Mouse (Mus musculus): ENCODE measurements around the gene Dctn5. TPM values are rescaled to one million over a fixed set of nuclear protein-coding genes. Genes with fewer than 3 reads are reported as not detected.
"Not testable (repeated sequence)": the region's sequence is repeated elsewhere in the genome, so short reads cannot be mapped to it uniquely, and the experiment has no call there.

Gene Dctn5
- polyA plus RNA-seq (2015; fragmentation: Nextera tagmentation; extraction: Ambion mirVana) = 30.5 and 33.1 TPM in 2 replicates

- Histone ChIP-seq H3K27me3 (ENCODE audit: insufficient read depth, low read length) (no peaks in the 10 kb centered on the region), H3K4me3 (ENCODE audit: low read depth, low read length) (peak within 1 kb of the TSS; percentile 75), H3K27ac (ENCODE audit: low read depth) (peak within 1 kb of the TSS; percentile 75), H3K9me3 (ENCODE audit: low read length) (no peaks in the 10 kb centered on the region), H3K4me1 (ENCODE audit: insufficient read depth) (peaks cover 7% of the 10 kb centered on the region), H3K9ac (replicated peaks) (peak within 1 kb of the TSS; percentile 84), H3K4me2 (ENCODE audit: low read depth, low read length) (peak within 1 kb of the TSS; percentile 82), H3K36me3 (replicated peaks; ENCODE audit: insufficient read depth, low read length) (peaks cover 30% of the 10 kb centered on the region)
- peak; percentile 100 for ATAC-seq
- peak; percentile 99 for DNase-seq
- WGBS (ENCODE audit: insufficient replicate concordance) = under 1% methylated on average over 54 of the region's 54 CpGs
- TF ChIP-seq CTCF (IDR thresholded peaks at IDR 0.05; ENCODE audit: low read depth) (no peak), EP300 (IDR thresholded peaks at IDR 0.05; ENCODE audit: low read depth) (no peak)
Measured at GRCm38 (mm10) chr7:122132497-122133337, at the start of gene Dctn5, which contains the start of gene Palb2. TSS of gene Dctn5 (plus strand) at chr7:122133041. TSS of gene Palb2 (minus strand) at chr7:122132985.

- Histone ChIP-seq H3K4me3 (ENCODE audit: low read depth, low read length) (no peak overlapping the region), H3K27me3 (ENCODE audit: insufficient read depth, low read length) (no peaks in the 10 kb centered on the region), H3K27ac (ENCODE audit: low read depth) (no peak overlapping the region), H3K36me3 (replicated peaks; ENCODE audit: insufficient read depth, low read length) (peaks cover 53% of the 10 kb centered on the region), H3K4me2 (ENCODE audit: low read depth, low read length) (no peak overlapping the region), H3K9ac (replicated peaks) (no peak overlapping the region), H3K4me1 (ENCODE audit: insufficient read depth) (no peaks in the 10 kb centered on the region), H3K9me3 (ENCODE audit: low read length) (no peaks in the 10 kb centered on the region)
- DNase-seq (no peak), ATAC-seq (peak; percentile 27; the same call in 1 of the 2 replicates)
- TF ChIP-seq CTCF (IDR thresholded peaks at IDR 0.05; ENCODE audit: low read depth) (no peak), EP300 (IDR thresholded peaks at IDR 0.05; ENCODE audit: low read depth) (no peak)
- 83% methylated on average over 11 of the region's 11 CpGs for WGBS (ENCODE audit: insufficient replicate concordance)
Measured at GRCm38 (mm10) chr7:122087195-122087982, 45.5 kb upstream of the Dctn5 start.

GRCm38 (mm10) chr7:122094564-122095330, 38.1 kb upstream of the Dctn5 start:
- Histone ChIP-seq H3K27me3 (ENCODE audit: insufficient read depth, low read length) (no peaks in the 10 kb centered on the region), H3K4me1 (ENCODE audit: insufficient read depth) (0 out of 2 replicates have a peak, but pooled peaks cover 2% of the 10 kb centered on the region), H3K4me2 (ENCODE audit: low read depth, low read length) (no peak overlapping the region), H3K36me3 (replicated peaks; ENCODE audit: insufficient read depth, low read length) (peaks cover 66% of the 10 kb centered on the region), H3K27ac (ENCODE audit: low read depth) (no peak overlapping the region), H3K9ac (replicated peaks) (no peak overlapping the region), H3K9me3 (ENCODE audit: low read length) (no peaks in the 10 kb centered on the region), H3K4me3 (ENCODE audit: low read depth, low read length) (no peak overlapping the region)
- 79% methylated on average over 2 of the region's 2 CpGs for WGBS (ENCODE audit: insufficient replicate concordance)
- DNase-seq (no peak), ATAC-seq (no peak)
- TF ChIP-seq EP300 (IDR thresholded peaks at IDR 0.05; ENCODE audit: low read depth) (no peak), CTCF (IDR thresholded peaks at IDR 0.05; ENCODE audit: low read depth) (peak; percentile 57)

- Histone ChIP-seq H3K36me3 (replicated peaks; ENCODE audit: insufficient read depth, low read length) (peaks cover 42% of the 10 kb centered on the region), H3K4me1 (ENCODE audit: insufficient read depth) (peaks cover 9% of the 10 kb centered on the region), H3K4me3 (ENCODE audit: low read depth, low read length) (no peak overlapping the region), H3K9ac (replicated peaks) (no peak overlapping the region), H3K27me3 (ENCODE audit: insufficient read depth, low read length) (no peaks in the 10 kb centered on the region), H3K4me2 (ENCODE audit: low read depth, low read length) (no peak overlapping the region), H3K9me3 (ENCODE audit: low read length) (no peaks in the 10 kb centered on the region), H3K27ac (ENCODE audit: low read depth) (no peak overlapping the region)
- ATAC-seq (no peak), DNase-seq (no peak)
- TF ChIP-seq EP300 (IDR thresholded peaks at IDR 0.05; ENCODE audit: low read depth) (no peak), CTCF (IDR thresholded peaks at IDR 0.05; ENCODE audit: low read depth) (no peak)
- 76% methylated on average over 3 of the region's 3 CpGs for WGBS (ENCODE audit: insufficient replicate concordance)
Measured at GRCm38 (mm10) chr7:122098009-122098408, 34.8 kb upstream of the Dctn5 start.

- peak; percentile 18; the same call in 1 of the 2 replicates for ATAC-seq
- TF ChIP-seq EP300 (IDR thresholded peaks at IDR 0.05; ENCODE audit: low read depth) (no peak), CTCF (IDR thresholded peaks at IDR 0.05; ENCODE audit: low read depth) (peak; percentile 97)
- 51% methylated on average over 4 of the region's 4 CpGs for whole genome bisulfite sequencing (ENCODE audit: insufficient replicate concordance)
Measured at GRCm38 (mm10) chr7:122099222-122099621, 33.6 kb upstream of the Dctn5 start.

GRCm38 (mm10) chr7:122101014-122101746, 31.7 kb upstream of the Dctn5 start:
- H3K36me3 ChIP-seq (replicated peaks; ENCODE audit: insufficient read depth, low read length) = peaks cover 12% of the 10 kb centered on the region
- DNase-seq = peak; percentile 72
- H3K27me3 ChIP-seq (ENCODE audit: insufficient read depth, low read length); H3K4me1 ChIP-seq (ENCODE audit: insufficient read depth); H3K9me3 ChIP-seq (ENCODE audit: low read length): not testable (repeated sequence)
- peak overlapping the region; percentile 90 for H3K9ac ChIP-seq (replicated peaks)
- ATAC-seq = peak; percentile 68
- H3K27ac ChIP-seq (ENCODE audit: low read depth) = peak overlapping the region; percentile 72
- WGBS (ENCODE audit: insufficient replicate concordance) = 4% methylated on average over 25 of the region's 28 CpGs
- H3K4me3 ChIP-seq (ENCODE audit: low read depth, low read length) = peak overlapping the region; percentile 85
- peak overlapping the region; percentile 80 for H3K4me2 ChIP-seq (ENCODE audit: low read depth, low read length)

More at GRCm38 (mm10) chr7:122099222-122099621, 33.6 kb upstream of the Dctn5 start:
- Histone ChIP-seq H3K36me3 (replicated peaks; ENCODE audit: insufficient read depth, low read length) (peaks cover 32% of the 10 kb centered on the region), H3K4me1 (ENCODE audit: insufficient read depth) (peaks cover 9% of the 10 kb centered on the region), H3K4me3 (ENCODE audit: low read depth, low read length) (no peak overlapping the region), H3K4me2 (ENCODE audit: low read depth, low read length) (peak overlapping the region; percentile 6; the same call in 1 of the 2 replicates), H3K9ac (replicated peaks) (no peak overlapping the region), H3K27me3 (ENCODE audit: insufficient read depth, low read length) (no peaks in the 10 kb centered on the region), H3K27ac (ENCODE audit: low read depth) (no peak overlapping the region), H3K9me3 (ENCODE audit: low read length) (no peaks in the 10 kb centered on the region)
- DNase-seq = peak; percentile 55

All from liver, postnatal 0 days (tissue).